ENCODE assay signal across 22 mouse cellular contexts in genomic region chr17:25711136-25711535, GRCm38 (mm10). TPM values are rescaled to one million over a fixed set of nuclear protein-coding genes. Genes with fewer than 3 reads are reported as not detected.
"Had no signal": no experiment of that assay in that cellular context is flagged by ENCODE, and none has a peak within 500 bp of the region (broad histone marks: within the 10 kb centered on the region; RNA-seq: fewer than 3 reads in every experiment).

No protein-coding gene starts in this region.

- H3K9me3 ChIP-seq: kidney, embryonic 15.5 days; limb, embryonic 13.5 days; liver, embryonic 12.5 days; liver, embryonic 15.5 days; neural tube, embryonic 12.5 days; neural tube, embryonic 15.5 days had no signal

- H3K27ac ChIP-seq: kidney, embryonic 15.5 days; limb, embryonic 13.5 days; liver, embryonic 12.5 days; liver, embryonic 15.5 days; macrophage; neural tube, embryonic 12.5 days; neural tube, embryonic 15.5 days had no signal

- DNase-seq: kidney, adult 8-10 months; kidney, postnatal 10 days; kidney, postnatal 36 days; left cerebral cortex, postnatal 4 days; liver; lung, adult 18-20 months; lung, postnatal 14 days; midbrain, embryonic 14.5 days; thymus, adult 18-20 months; thymus, postnatal 36 days had no signal

- H3K4me2 ChIP-seq: kidney, embryonic 15.5 days; limb, embryonic 13.5 days; liver, embryonic 12.5 days; liver, embryonic 15.5 days; neural tube, embryonic 12.5 days; neural tube, embryonic 15.5 days had no signal

- H3K36me3 ChIP-seq: kidney, embryonic 15.5 days; limb, embryonic 13.5 days; liver, embryonic 12.5 days; liver, embryonic 15.5 days; neural tube, embryonic 12.5 days; neural tube, embryonic 15.5 days had no signal

- ATAC-seq: intestine, postnatal 0 days; liver, embryonic 12.5 days had no signal

- H3K4me1 ChIP-seq: neural tube, embryonic 12.5 days; neural tube, embryonic 15.5 days had no signal

- H3K9ac ChIP-seq: kidney, embryonic 15.5 days; limb, embryonic 13.5 days; liver, embryonic 12.5 days; liver, embryonic 15.5 days; neural tube, embryonic 12.5 days; neural tube, embryonic 15.5 days had no signal

- H3K4me3 ChIP-seq: kidney, embryonic 15.5 days; limb, embryonic 13.5 days; liver, embryonic 12.5 days; liver, embryonic 15.5 days; neural tube, embryonic 12.5 days; neural tube, embryonic 15.5 days had no signal

RNA-seq across cellular contexts. Expression of gene Gng13, which starts 5.8 kb away (rescaled TPM):
- total RNA-seq: megakaryocyte, adult 5-6 weeks had no signal
- polyA plus RNA-seq: liver, embryonic 15.5 days; macrophage; urinary bladder, adult 2 months had no signal

RNA-seq across cellular contexts. Expression of gene Mslnl, which starts 24.7 kb away (rescaled TPM):
- total RNA-seq: left cerebral cortex, postnatal 14 days; left cerebral cortex, postnatal 4 days; midbrain, postnatal 0 days had no signal
- polyA plus RNA-seq: intestine, postnatal 0 days; limb, embryonic 13.5 days; liver, embryonic 12.5 days; liver, embryonic 15.5 days; macrophage; midbrain, embryonic 14.5 days; midbrain, postnatal 0 days; neural tube, embryonic 12.5 days; neural tube, embryonic 15.5 days had no signal

RNA-seq across cellular contexts. Expression of gene Msln, which starts 43.0 kb away (rescaled TPM):
- total RNA-seq: megakaryocyte, adult 5-6 weeks had no signal
- polyA plus RNA-seq: limb, embryonic 13.5 days; macrophage; midbrain, embryonic 14.5 days had no signal
